Comparison of ENCODE assay signal across 11 mouse cellular contexts in genomic region chr17:63413973-63414580, GRCm38 (mm10).
DNase-seq lines count a peak whose midpoint lies in the region; ATAC-seq and TF ChIP-seq lines count a peak whose summit lies in the region.
"Had no signal": no experiment of that assay in that cellular context is flagged by ENCODE, and none has a peak within 500 bp of the region (broad histone marks: within the 10 kb centered on the region; RNA-seq: fewer than 3 reads in every experiment).

No protein-coding gene starts in this region.

- H3K36me3 ChIP-seq in intestine, postnatal 0 days (ENCODE audit: control insufficient read depth, insufficient read depth): no peaks in the 10 kb centered on the region
- H3K36me3 ChIP-seq in intestine, embryonic 16.5 days (ENCODE audit: control insufficient read depth, insufficient read depth, low read length): no peaks in the 10 kb centered on the region

- H3K4me2 ChIP-seq in intestine, postnatal 0 days (replicated peaks; ENCODE audit: low read depth): no peak overlapping the region
- H3K4me2 ChIP-seq in intestine, embryonic 16.5 days (ENCODE audit: low read depth, low read length): no peak overlapping the region
- H3K4me2 ChIP-seq: embryonic facial prominence, embryonic 15.5 days; neural tube, embryonic 12.5 days had no signal

- peak; percentile 78 for TF ChIP-seq CTCF in intestine, postnatal 0 days (IDR thresholded peaks at IDR 0.05; ENCODE audit: low read depth)

- intact Hi-C loops in left cerebral cortex, postnatal 4 days (cut with DNase I): no loop called here

- H3K27ac ChIP-seq in intestine, postnatal 0 days (ENCODE audit: low read depth, low read length): no peak overlapping the region
- H3K27ac ChIP-seq in intestine, embryonic 16.5 days (ENCODE audit: low read length): no peak overlapping the region
- H3K27ac ChIP-seq: embryonic facial prominence, embryonic 15.5 days; neural tube, embryonic 12.5 days had no signal

- 95% methylated on average over 1 of the region's 1 CpGs for WGBS in intestine, postnatal 0 days
- WGBS in intestine, embryonic 16.5 days: 97% methylated on average over 1 of the region's 1 CpGs

- ATAC-seq in intestine, postnatal 0 days: no peak
- no peak for ATAC-seq in intestine, embryonic 16.5 days
- peak; percentile 81 for ATAC-seq in CD4-positive, CD25-positive, alpha-beta regulatory T cell, adult 4 months

- no peak overlapping the region for H3K4me3 ChIP-seq in intestine, postnatal 0 days (ENCODE audit: low read depth, low read length)
- H3K4me3 ChIP-seq in intestine, embryonic 16.5 days (ENCODE audit: low read length): no peak overlapping the region
- H3K4me3 ChIP-seq: embryonic facial prominence, embryonic 15.5 days; neural tube, embryonic 12.5 days had no signal

- H3K4me1 ChIP-seq in intestine, postnatal 0 days (replicated peaks; ENCODE audit: control insufficient read depth, insufficient read depth, low read length): peaks cover 2% of the 10 kb centered on the region; the same call in 1 of the 2 replicates
- no peaks in the 10 kb centered on the region for H3K4me1 ChIP-seq in intestine, embryonic 16.5 days (ENCODE audit: control insufficient read depth, insufficient read depth, low read length)
- H3K4me1 ChIP-seq: embryonic facial prominence, embryonic 15.5 days; neural tube, embryonic 12.5 days had no signal

- no peak overlapping the region for H3K9ac ChIP-seq in intestine, postnatal 0 days (ENCODE audit: low read depth, low read length)
- no peak overlapping the region for H3K9ac ChIP-seq in intestine, embryonic 16.5 days (ENCODE audit: low read depth, low read length)
- H3K9ac ChIP-seq: embryonic facial prominence, embryonic 15.5 days; neural tube, embryonic 12.5 days had no signal

- no peaks in the 10 kb centered on the region for H3K9me3 ChIP-seq in intestine, postnatal 0 days (ENCODE audit: control insufficient read depth)
- H3K9me3 ChIP-seq in intestine, embryonic 16.5 days (ENCODE audit: control insufficient read depth, low read length): no peaks in the 10 kb centered on the region
- H3K9me3 ChIP-seq: embryonic facial prominence, embryonic 15.5 days had no signal

- no peaks in the 10 kb centered on the region for H3K27me3 ChIP-seq in intestine, postnatal 0 days (replicated peaks; ENCODE audit: control insufficient read depth, insufficient read depth, low read length)
- H3K27me3 ChIP-seq in intestine, embryonic 16.5 days (replicated peaks; ENCODE audit: control insufficient read depth, insufficient read depth, low read length): no peaks in the 10 kb centered on the region
- H3K27me3 ChIP-seq: embryonic facial prominence, embryonic 15.5 days; neural tube, embryonic 12.5 days had no signal

- peak; percentile 46 for DNase-seq in NIH3T3 (ENCODE audit: low read depth)
- DNase-seq in kidney, postnatal 36 days: peak; percentile 28 to 57
- DNase-seq in thymus, postnatal 14 days: no peak
- no peak for DNase-seq in left cerebral cortex, postnatal 4 days
- DNase-seq in urinary bladder, postnatal 10 days (ENCODE audit: low spot score): no peak
- DNase-seq: layer of hippocampus, postnatal 36 days had no signal

Comparison
In these comparisons a context has a peak if more than half of its experiments do, and no peak if none do; other contexts are left out.
1. DNase-seq: peak in NIH3T3 (single experiment) and kidney, postnatal 36 days (2 of 2); none in thymus, postnatal 14 days (single experiment), left cerebral cortex, postnatal 4 days (single experiment) and urinary bladder, postnatal 10 days (single experiment).